Mouse (Mus musculus): ENCODE measurements at regions not wholly inside any gene's neighbourhood (a gene's known extent, or its start where the extent isn't known, plus 50 kb on each side); places are given as distances from the start of the nearest gene placed in this dataset.

DNA sequence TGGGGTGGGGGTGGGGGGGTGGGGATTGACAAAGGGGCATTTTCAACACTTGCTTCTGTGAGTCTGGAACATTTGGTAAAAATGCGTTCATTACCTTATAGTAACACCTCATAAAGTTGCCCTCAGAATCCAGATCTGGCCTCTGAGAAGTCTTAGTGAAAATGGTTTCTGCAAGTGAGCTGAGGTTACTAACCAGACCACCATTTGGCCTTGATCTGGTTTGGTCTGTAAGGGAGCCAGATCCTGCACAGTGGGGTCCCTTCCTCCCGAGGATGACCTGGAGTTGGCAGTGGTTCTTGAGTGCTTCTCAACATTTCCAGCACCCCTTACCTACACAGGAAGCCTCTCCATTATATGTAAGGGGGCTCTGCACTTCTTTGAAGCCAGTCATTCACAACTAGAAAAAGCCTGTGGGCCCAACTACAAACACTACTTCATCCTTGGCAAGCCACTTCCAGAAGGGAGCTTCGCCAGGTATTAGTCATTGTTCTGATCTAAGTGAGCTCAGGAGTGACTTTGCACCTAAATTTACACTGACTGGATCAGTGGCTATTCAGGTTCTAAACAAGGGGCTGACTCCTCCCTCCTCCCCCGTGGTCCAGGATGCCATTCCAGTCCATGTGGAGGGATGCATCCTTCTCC is 94.3 kb upstream of the Cox10 start:
- WGBS = 62% methylated on average over 4 of the region's 4 CpGs
- Histone ChIP-seq H3K9me3 (ENCODE audit: control insufficient read depth) (no peaks in the 10 kb centered on the region), H3K27me3 (replicated peaks; ENCODE audit: control insufficient read depth, insufficient read depth, low read length) (no peaks in the 10 kb centered on the region), H3K27ac (ENCODE audit: low read depth, low read length) (no peak overlapping the region), H3K4me1 (replicated peaks; ENCODE audit: control insufficient read depth, insufficient read depth, low read length) (no peaks in the 10 kb centered on the region), H3K9ac (ENCODE audit: low read depth, low read length) (no peak overlapping the region), H3K4me2 (replicated peaks; ENCODE audit: low read depth) (no peak overlapping the region), H3K4me3 (ENCODE audit: low read depth, low read length) (no peak overlapping the region), H3K36me3 (ENCODE audit: control insufficient read depth, insufficient read depth) (no peaks in the 10 kb centered on the region)
- no peak for ATAC-seq
- no peak for TF ChIP-seq CTCF (IDR thresholded peaks at IDR 0.05; ENCODE audit: low read depth)

GRCm38 (mm10) chr11:64172926-64173325 is 93.7 kb upstream of the Cox10 start:
- no peaks in the 10 kb centered on the region for H3K4me1 ChIP-seq (replicated peaks; ENCODE audit: control insufficient read depth, insufficient read depth, low read length)
- no peaks in the 10 kb centered on the region for H3K36me3 ChIP-seq (ENCODE audit: control insufficient read depth, insufficient read depth)
- no peak overlapping the region for H3K27ac ChIP-seq (ENCODE audit: low read depth, low read length)
- H3K9me3 ChIP-seq (ENCODE audit: control insufficient read depth) = no peaks in the 10 kb centered on the region
- H3K9ac ChIP-seq (ENCODE audit: low read depth, low read length) = no peak overlapping the region
- no peak for ATAC-seq
- H3K4me2 ChIP-seq (replicated peaks; ENCODE audit: low read depth) = no peak overlapping the region
- 79% methylated on average over 5 of the region's 5 CpGs for WGBS
- H3K27me3 ChIP-seq (replicated peaks; ENCODE audit: control insufficient read depth, insufficient read depth, low read length) = no peaks in the 10 kb centered on the region
- H3K4me3 ChIP-seq (ENCODE audit: low read depth, low read length) = no peak overlapping the region
- no peak for TF ChIP-seq CTCF (IDR thresholded peaks at IDR 0.05; ENCODE audit: low read depth)

DNA sequence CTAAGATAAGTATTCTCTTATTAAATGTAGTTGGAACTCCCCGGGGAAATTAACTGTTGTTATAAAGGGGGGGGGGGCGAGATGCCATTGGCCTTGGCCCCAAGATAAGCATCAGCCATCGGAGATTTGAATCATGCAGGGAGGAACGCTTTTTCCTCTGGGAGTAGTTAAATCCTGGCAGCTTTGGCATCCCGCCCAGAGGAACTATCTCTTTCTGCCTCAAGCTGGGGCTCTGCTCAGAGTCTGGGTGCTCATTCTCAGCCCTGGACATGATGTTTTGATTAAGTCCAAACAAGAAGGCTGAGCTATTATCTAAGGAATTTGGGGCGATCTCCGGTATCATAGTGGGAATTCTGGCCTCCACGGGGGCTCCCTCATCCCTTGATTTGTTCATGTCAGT is 89.4 kb upstream of the Cox10 start:
- Histone ChIP-seq H3K9me3 (ENCODE audit: control insufficient read depth) (no peaks in the 10 kb centered on the region), H3K27ac (ENCODE audit: low read depth, low read length) (no peak overlapping the region), H3K36me3 (ENCODE audit: control insufficient read depth, insufficient read depth) (no peaks in the 10 kb centered on the region), H3K4me1 (replicated peaks; ENCODE audit: control insufficient read depth, insufficient read depth, low read length) (no peaks in the 10 kb centered on the region), H3K4me2 (replicated peaks; ENCODE audit: low read depth) (no peak overlapping the region), H3K4me3 (ENCODE audit: low read depth, low read length) (no peak overlapping the region), H3K9ac (ENCODE audit: low read depth, low read length) (no peak overlapping the region), H3K27me3 (replicated peaks; ENCODE audit: control insufficient read depth, insufficient read depth, low read length) (no peaks in the 10 kb centered on the region)
- 43% methylated on average over 8 of the region's 8 CpGs for WGBS
- no peak for TF ChIP-seq CTCF (IDR thresholded peaks at IDR 0.05; ENCODE audit: low read depth)
- no peak for ATAC-seq

DNA sequence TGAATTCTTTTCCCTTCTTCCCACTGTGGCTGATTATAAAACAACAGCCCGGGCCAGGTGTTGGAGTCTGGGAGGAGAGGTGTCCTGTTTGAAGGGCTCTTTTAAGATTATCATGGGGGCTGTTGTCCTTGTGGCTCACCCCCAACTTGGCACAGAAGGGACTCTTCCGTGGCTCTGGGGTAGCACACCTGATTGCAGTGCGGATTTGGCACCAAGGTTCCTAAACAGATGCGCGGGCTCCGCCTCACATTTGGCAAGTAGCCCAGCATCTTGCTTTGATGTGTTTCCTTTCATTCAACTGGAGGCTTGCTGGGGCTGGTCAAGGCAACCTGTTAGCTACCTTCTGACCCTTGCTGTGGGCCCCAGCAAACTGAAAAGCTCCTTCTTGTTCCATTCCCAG is 85.5 kb upstream of the Cox10 start:
- WGBS = 64% methylated on average over 6 of the region's 6 CpGs
- Histone ChIP-seq H3K9me3 (ENCODE audit: control insufficient read depth) (no peaks in the 10 kb centered on the region), H3K4me1 (replicated peaks; ENCODE audit: control insufficient read depth, insufficient read depth, low read length) (no peaks in the 10 kb centered on the region), H3K4me3 (ENCODE audit: low read depth, low read length) (no peak overlapping the region), H3K9ac (ENCODE audit: low read depth, low read length) (no peak overlapping the region), H3K27ac (ENCODE audit: low read depth, low read length) (no peak overlapping the region), H3K4me2 (replicated peaks; ENCODE audit: low read depth) (no peak overlapping the region), H3K27me3 (replicated peaks; ENCODE audit: control insufficient read depth, insufficient read depth, low read length) (no peaks in the 10 kb centered on the region), H3K36me3 (ENCODE audit: control insufficient read depth, insufficient read depth) (no peaks in the 10 kb centered on the region)
- ATAC-seq = no peak
- no peak for TF ChIP-seq CTCF (IDR thresholded peaks at IDR 0.05; ENCODE audit: low read depth)

GRCm38 (mm10) chr11:64158281-64158680 is 79.0 kb upstream of the Cox10 start:
- no peak overlapping the region for H3K4me2 ChIP-seq (replicated peaks; ENCODE audit: low read depth)
- no peaks in the 10 kb centered on the region for H3K9me3 ChIP-seq (ENCODE audit: control insufficient read depth)
- no peak overlapping the region for H3K9ac ChIP-seq (ENCODE audit: low read depth, low read length)
- ATAC-seq = no peak
- 86% methylated on average over 5 of the region's 5 CpGs for WGBS
- H3K4me3 ChIP-seq (ENCODE audit: low read depth, low read length) = no peak overlapping the region
- H3K27me3 ChIP-seq (replicated peaks; ENCODE audit: control insufficient read depth, insufficient read depth, low read length) = no peaks in the 10 kb centered on the region
- no peaks in the 10 kb centered on the region for H3K36me3 ChIP-seq (ENCODE audit: control insufficient read depth, insufficient read depth)
- H3K4me1 ChIP-seq (replicated peaks; ENCODE audit: control insufficient read depth, insufficient read depth, low read length) = no peaks in the 10 kb centered on the region
- TF ChIP-seq CTCF (IDR thresholded peaks at IDR 0.05; ENCODE audit: low read depth) = no peak
- no peak overlapping the region for H3K27ac ChIP-seq (ENCODE audit: low read depth, low read length)

DNA sequence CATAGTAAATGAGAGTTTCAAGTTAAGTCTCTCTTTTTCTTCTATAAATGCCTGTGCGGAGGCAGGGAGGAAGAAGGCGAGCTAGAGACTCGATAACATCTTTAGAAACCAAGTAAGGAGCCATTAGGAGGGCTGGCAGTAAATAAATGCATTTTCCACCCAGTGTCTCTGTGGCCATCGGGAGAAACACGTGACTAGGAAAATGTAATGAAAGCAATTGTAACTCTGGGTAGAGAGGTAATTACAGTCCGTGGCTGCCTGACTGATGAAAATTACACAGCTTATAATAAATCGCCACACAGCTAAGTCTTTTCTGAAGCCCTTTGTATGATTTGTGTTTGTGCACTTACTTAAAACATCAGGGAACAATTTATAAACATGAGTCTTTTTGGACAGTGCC is 77.4 kb upstream of the Cox10 start:
- 66% methylated on average over 7 of the region's 7 CpGs for WGBS
- Histone ChIP-seq H3K4me1 (replicated peaks; ENCODE audit: control insufficient read depth, insufficient read depth, low read length) (no peaks in the 10 kb centered on the region), H3K4me3 (ENCODE audit: low read depth, low read length) (no peak overlapping the region), H3K27ac (ENCODE audit: low read depth, low read length) (no peak overlapping the region), H3K9ac (ENCODE audit: low read depth, low read length) (no peak overlapping the region), H3K9me3 (ENCODE audit: control insufficient read depth) (no peaks in the 10 kb centered on the region), H3K27me3 (replicated peaks; ENCODE audit: control insufficient read depth, insufficient read depth, low read length) (no peaks in the 10 kb centered on the region), H3K4me2 (replicated peaks; ENCODE audit: low read depth) (no peak overlapping the region), H3K36me3 (ENCODE audit: control insufficient read depth, insufficient read depth) (no peaks in the 10 kb centered on the region)
- no peak for ATAC-seq
- no peak for TF ChIP-seq CTCF (IDR thresholded peaks at IDR 0.05; ENCODE audit: low read depth)

- ATAC-seq = no peak
- Histone ChIP-seq H3K27me3 (replicated peaks; ENCODE audit: control insufficient read depth, insufficient read depth, low read length) (no peaks in the 10 kb centered on the region), H3K4me1 (replicated peaks; ENCODE audit: control insufficient read depth, insufficient read depth, low read length) (no peaks in the 10 kb centered on the region), H3K9me3 (ENCODE audit: control insufficient read depth) (no peaks in the 10 kb centered on the region), H3K36me3 (ENCODE audit: control insufficient read depth, insufficient read depth) (no peaks in the 10 kb centered on the region), H3K27ac (ENCODE audit: low read depth, low read length) (no peak overlapping the region), H3K4me3 (ENCODE audit: low read depth, low read length) (no peak overlapping the region), H3K4me2 (replicated peaks; ENCODE audit: low read depth) (no peak overlapping the region), H3K9ac (ENCODE audit: low read depth, low read length) (no peak overlapping the region)
- no peak for TF ChIP-seq CTCF (IDR thresholded peaks at IDR 0.05; ENCODE audit: low read depth)
- 93% methylated on average over 2 of the region's 2 CpGs for WGBS
These were observed 60.2 kb upstream of the Cox10 start for GRCm38 (mm10) chr11:64139483-64139882.
